Mouse (Mus musculus) B cell, adult 67 days (primary cell): ENCODE results near the gene Lrsam1. TPM values are rescaled to one million over a fixed set of nuclear protein-coding genes. Genes with fewer than 3 reads are reported as not detected.

Source experiments
- total RNA-seq, 2 experiments: library from RNA; stranded (reverse); gene quantifications; 4 replicates each; pipeline ENCODE4 v1.2.4; 2023

The Lrsam1 gene
- 10 to 100 TPM; 19.2 to 19.4 TPM for total RNA-seq

DNA sequence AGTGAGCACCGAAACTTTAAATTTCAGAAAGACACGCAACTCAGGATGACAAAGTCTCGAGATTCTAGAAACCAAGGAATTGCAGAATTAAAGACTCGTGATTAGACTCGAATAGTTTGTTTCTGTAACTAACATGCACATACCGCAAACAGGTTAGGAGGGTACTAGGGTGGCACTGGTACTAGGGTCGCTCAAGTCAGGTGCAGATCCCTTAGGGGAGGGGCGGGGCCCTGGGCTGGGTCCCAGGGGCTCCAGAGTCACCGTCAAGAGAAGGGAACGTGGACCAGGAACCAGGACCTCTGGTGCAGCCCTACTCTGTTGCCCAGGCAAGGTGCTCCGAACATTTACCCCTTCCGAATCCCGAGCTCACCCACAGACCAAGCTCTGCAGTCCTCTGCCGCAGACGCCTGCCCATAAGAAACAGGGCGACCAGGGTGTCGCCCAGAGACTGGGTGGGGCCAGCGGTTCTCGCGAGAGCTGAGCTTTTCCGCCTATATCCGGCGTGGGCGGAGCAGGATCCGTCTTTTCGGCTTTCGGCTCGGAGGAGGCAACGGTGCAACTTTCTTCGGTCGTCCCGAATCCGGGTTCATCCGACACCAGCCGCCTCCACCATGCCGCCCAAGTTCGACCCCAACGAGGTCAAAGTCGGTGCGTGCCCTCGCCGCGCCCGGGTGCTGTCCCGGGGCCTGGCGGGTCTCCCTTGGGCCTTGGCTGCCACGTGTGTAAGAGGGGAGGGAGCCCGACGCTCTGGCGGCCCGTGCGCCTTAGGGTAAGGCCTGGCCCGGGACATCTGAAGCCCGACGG, at the start of gene Lrsam1, which contains the start of gene Rpl12:
TSS of gene Lrsam1 (minus strand) at position 423 of the 804 bp plus-strand sequence.
TSS of gene Rpl12 (plus strand) at position 368 of the 804 bp plus-strand sequence.

DNA sequence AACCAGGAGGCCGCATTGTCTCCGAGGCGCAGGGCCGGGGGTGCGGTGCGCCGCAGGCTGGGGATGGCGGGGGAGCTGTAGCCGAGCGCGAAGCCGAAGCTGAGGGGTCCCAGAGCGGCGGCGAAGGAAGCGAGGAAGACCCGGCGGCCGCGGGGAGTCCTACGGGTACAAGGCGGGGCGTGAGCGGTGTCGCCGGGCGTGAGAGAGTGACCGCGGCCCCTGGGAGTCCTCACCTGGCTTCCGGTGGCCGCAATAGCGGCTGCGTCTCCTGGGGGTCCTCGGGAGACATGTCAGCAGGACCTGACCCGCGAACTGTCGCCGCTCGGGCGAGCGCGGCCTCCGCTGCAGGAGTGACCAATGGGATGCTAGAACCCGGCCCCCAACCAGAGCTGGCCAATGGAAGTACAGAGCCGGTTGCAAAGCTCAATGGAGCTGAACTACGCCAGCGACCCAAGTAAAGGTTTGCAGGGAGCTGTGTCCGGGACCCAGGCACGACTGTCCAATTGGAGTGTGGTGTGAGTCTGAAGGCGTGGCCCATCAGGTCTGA, 20.4 kb upstream of the Lrsam1 start, which contains the start of gene Slc2a8:
TSS of gene Slc2a8 (minus strand) at position 359 of the 547 bp plus-strand sequence.

DNA sequence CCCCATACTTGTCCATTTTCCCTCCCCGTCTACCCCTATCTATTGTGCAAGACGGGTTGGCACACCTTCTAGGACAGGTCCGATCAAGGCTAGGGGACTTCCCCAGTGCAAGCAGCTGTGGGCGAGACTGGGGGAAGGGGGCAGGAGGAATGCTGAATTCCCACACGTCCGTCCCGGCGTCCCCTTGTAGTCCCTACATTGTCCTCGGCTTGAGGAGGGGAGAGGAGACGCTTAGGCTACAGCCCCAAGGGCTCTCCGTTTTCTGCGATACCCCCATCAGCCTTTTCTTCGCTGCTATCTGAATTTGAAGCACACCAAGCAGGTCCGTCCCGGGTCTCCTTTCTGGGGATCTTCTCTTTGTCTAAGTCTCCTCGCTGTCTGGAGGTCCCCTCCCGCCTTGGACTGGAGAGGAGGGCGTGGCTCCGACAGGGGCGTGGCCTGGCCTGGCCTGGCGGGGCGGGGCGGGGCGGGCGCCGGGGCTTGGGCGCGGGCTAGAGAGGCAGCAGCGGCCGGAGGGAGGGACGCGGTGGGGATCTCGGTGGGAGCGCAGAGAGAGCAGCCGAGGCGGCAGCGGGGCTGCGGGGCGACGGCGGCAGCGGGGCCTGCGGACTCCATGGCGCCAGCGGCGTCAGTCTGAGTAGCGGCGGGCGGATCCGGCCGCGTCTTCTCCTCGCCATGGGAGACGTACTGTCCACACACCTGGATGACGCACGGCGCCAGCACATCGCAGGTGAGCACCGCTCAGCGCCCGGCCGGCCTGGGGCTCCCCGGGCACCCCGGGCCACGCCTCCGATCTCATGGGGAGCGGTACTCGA, 85.5 kb downstream of the Lrsam1 start, which contains the start of gene Fam129b:
TSS of gene Fam129b (plus strand) at position 440 of the 815 bp plus-strand sequence.

Other genes with a start within 250 kb of the Lrsam1 start
- gene Cdk9, start 248.5 kb downstream of the Lrsam1 start, total RNA-seq = 100 to 1,000 TPM; 160 to 188 TPM
- 100 to 1,000 TPM; 113 to 116 TPM for gene Sh2d3c, start 240.6 kb downstream of the Lrsam1 start, total RNA-seq
- gene 6330409D20Rik, start 220.6 kb downstream of the Lrsam1 start, total RNA-seq = not detected
- 10 to 100 TPM; 35.6 to 37.1 TPM for gene Tor2a, start 204.4 kb downstream of the Lrsam1 start, total RNA-seq
- under 1 TPM in 1 of 2 experiments, not detected in 1; 0.15 TPM for gene Ttc16, start 186.0 kb downstream of the Lrsam1 start, total RNA-seq
- 1 to 10 TPM; 2.5 to 3.8 TPM for gene Ptrh1, start 185.8 kb downstream of the Lrsam1 start, total RNA-seq
- not detected for gene Cfap157, start 177.2 kb downstream of the Lrsam1 start, total RNA-seq
- 1 to 10 TPM; 4.8 to 5.4 TPM for gene Stxbp1, start 114.4 kb downstream of the Lrsam1 start, total RNA-seq
- gene Fam129b, start 85.5 kb downstream of the Lrsam1 start, total RNA-seq = 1 to 10 TPM in 1 of 2 experiments, under 1 TPM in 1; 0.80 to 1.8 TPM
- gene Rpl12, start 55 bp downstream of the Lrsam1 start, total RNA-seq = 100 to 1,000 TPM; 830 to 892 TPM
- 10 to 100 TPM in 1 of 2 experiments, 1 to 10 TPM in 1; 7.0 to 11.9 TPM for gene Slc2a8, start 20.5 kb upstream of the Lrsam1 start, total RNA-seq
- gene Garnl3, start 170.0 kb upstream of the Lrsam1 start, total RNA-seq = 1 to 10 TPM in 1 of 2 experiments, under 1 TPM in 1; 0.62 to 1.5 TPM